Mouse (Mus musculus) stomach, postnatal 0 days (tissue): ENCODE data around the gene Ino80e. TPM values are rescaled to one million over a fixed set of nuclear protein-coding genes. Genes with fewer than 3 reads are reported as not detected.

ENCODE experiments used
- ATAC-seq: fragments of 200-750 bp; cut with Nextera tagmentation; 2 replicates; pipeline ENCODE4 v1.8.0; 2017; ENCODE audit not compliant: low FRiP score, low TSS enrichment
- DNase-seq: peaks from one replicate; pipeline ENCODE4 v3.0.0-alpha.2; 2016; ENCODE audit warnings: low spot score
- H3K27ac ChIP-seq: fragments of 300-500 bp; sonication (generic); replicated peaks from 2 replicates; pipeline ENCODE4 v1.5.1; 2014; ENCODE audit warnings: mild to moderate bottlenecking, control low read depth
- H3K27me3 ChIP-seq: fragments of 300-500 bp; sonication (generic); 2 replicates; pipeline ENCODE4 v1.6.1; 2014; ENCODE audit warnings: low read length; ENCODE audit not compliant: control insufficient read depth, insufficient read depth
- H3K36me3 ChIP-seq: fragments of 300-500 bp; sonication (generic); 2 replicates; pipeline ENCODE4 v1.6.1; 2014; ENCODE audit warnings: low read length, mixed read lengths; ENCODE audit not compliant: control insufficient read depth, insufficient read depth
- H3K4me1 ChIP-seq: fragments of 300-500 bp; sonication (generic); replicated peaks from 2 replicates; pipeline ENCODE4 v1.6.1; 2014; ENCODE audit warnings: antibody characterized with exemption; ENCODE audit not compliant: control insufficient read depth, insufficient read depth
- H3K4me2 ChIP-seq: fragments of 300-500 bp; sonication (generic); replicated peaks from 2 replicates; pipeline ENCODE4 v1.6.1; 2014; ENCODE audit warnings: low read depth, mild to moderate bottlenecking, control low read depth, moderate library complexity
- H3K4me3 ChIP-seq: fragments of 300-500 bp; sonication (generic); 2 replicates; pipeline ENCODE4 v1.5.1; 2014; ENCODE audit warnings: low read depth, low read length, control low read depth
- H3K9ac ChIP-seq: fragments of 300-500 bp; sonication (generic); 2 replicates; pipeline ENCODE4 v1.6.1; 2014; ENCODE audit warnings: mild to moderate bottlenecking, low read length, control low read depth, mixed read lengths
- H3K9me3 ChIP-seq: fragments of 300-500 bp; sonication (generic); 2 replicates; pipeline ENCODE4 v1.6.1; 2016; ENCODE audit warnings: low read length; ENCODE audit not compliant: control insufficient read depth
- CTCF ChIP-seq: IDR thresholded peaks from 2 replicates; pipeline ENCODE4 v1.5.1; 2016; ENCODE audit warnings: antibody characterized with exemption, low read depth, mild to moderate bottlenecking, moderate library complexity
- EP300 ChIP-seq: optimal IDR thresholded peaks from 2 replicates; pipeline ENCODE3; 2016; ENCODE audit warnings: antibody characterized with exemption
- WGBS: fragments of 180-500 bp; shearing (Covaris S2); extraction: QIAGEN DNeasy Blood & Tissue Kit; methylation state at CpG from one replicate; pipeline ENCODE4 v1.1.7; 2014; 5-methylcytosine and 5-hydroxymethylcytosine counted together
- polyA plus RNA-seq: library from polyadenylated mRNA; unstranded; fragments of >200 nt; fragmentation: Nextera tagmentation; extraction: Ambion mirVana; gene quantifications from 2 replicates; pipeline ENCODE4 v1.2.1, GENCODE M21; 2015

Gene Ino80e
- polyA plus RNA-seq, 1 experiment from 2014 or later = 31.0 TPM

GRCm38 (mm10) chr7:126843276-126843675 is 18.9 kb downstream of the Ino80e start:
- whole genome bisulfite sequencing = 76% methylated on average over 9 of the region's 9 CpGs
- no peak overlapping the region for H3K27ac ChIP-seq

GRCm38 (mm10) chr7:126833294-126833693 is 28.9 kb downstream of the Ino80e start:
- Histone ChIP-seq H3K9ac (no peak overlapping the region), H3K4me1 (no peaks in the 10 kb centered on the region), H3K27ac (no peak overlapping the region), H3K4me3 (no peak overlapping the region), H3K36me3 (no peaks in the 10 kb centered on the region), H3K4me2 (no peak overlapping the region), H3K27me3 (no peaks in the 10 kb centered on the region), H3K9me3 (no peaks in the 10 kb centered on the region)
- DNase-seq = no peak
- 94% methylated on average over 1 of the region's 1 CpGs for WGBS
- ATAC-seq = no peak
- TF ChIP-seq EP300 (no peak), CTCF (no peak)

More at GRCm38 (mm10) chr7:126843276-126843675, 18.9 kb downstream of the Ino80e start:
- H3K36me3 ChIP-seq = no peaks in the 10 kb centered on the region
- TF ChIP-seq CTCF = no peak
- no peak for TF ChIP-seq EP300
- ATAC-seq (no peak), DNase-seq (no peak)
- H3K4me1 ChIP-seq = no peaks in the 10 kb centered on the region
- H3K27me3 ChIP-seq = peaks cover under 1% of the 10 kb centered on the region; the same call in 1 of the 2 replicates
- H3K4me2 ChIP-seq = no peak overlapping the region
- no peak overlapping the region for H3K4me3 ChIP-seq
- no peaks in the 10 kb centered on the region for H3K9me3 ChIP-seq
- no peak overlapping the region for H3K9ac ChIP-seq

GRCm38 (mm10) chr7:126832036-126832598 is 30.1 kb downstream of the Ino80e start:
- DNase-seq (peak; percentile 82), ATAC-seq (peak; percentile 72)
- Histone ChIP-seq H3K4me2 (peak overlapping the region; percentile 35), H3K4me1 (no peaks in the 10 kb centered on the region), H3K27ac (no peak overlapping the region), H3K36me3 (no peaks in the 10 kb centered on the region), H3K27me3 (no peaks in the 10 kb centered on the region), H3K9me3 (no peaks in the 10 kb centered on the region), H3K9ac (no peak overlapping the region), H3K4me3 (no peak overlapping the region)
- WGBS = 1% methylated on average over 21 of the region's 21 CpGs
- no peak for TF ChIP-seq EP300
- peak; percentile 88 for TF ChIP-seq CTCF

GRCm38 (mm10) chr7:126831539-126831938 is 30.6 kb downstream of the Ino80e start, which contains the start of gene 4930451I11Rik:
TSS of gene 4930451I11Rik (minus strand) at chr7:126831639.
- TF ChIP-seq CTCF (no peak), EP300 (no peak)
- no peaks in the 10 kb centered on the region for H3K27me3 ChIP-seq
- H3K4me3 ChIP-seq = no peak within 1 kb of the TSS
- H3K36me3 ChIP-seq = no peaks in the 10 kb centered on the region
- H3K9me3 ChIP-seq = no peaks in the 10 kb centered on the region
- 47% methylated on average over 5 of the region's 5 CpGs for WGBS
- ATAC-seq (no peak), DNase-seq (no peak)
- no peak within 1 kb of the TSS for H3K9ac ChIP-seq
- no peaks in the 10 kb centered on the region for H3K4me1 ChIP-seq
- H3K4me2 ChIP-seq = peak within 1 kb of the TSS; percentile 35
- no peak within 1 kb of the TSS for H3K27ac ChIP-seq

- Histone ChIP-seq H3K9ac (no peak overlapping the region), H3K4me3 (no peak overlapping the region), H3K9me3 (no peaks in the 10 kb centered on the region), H3K36me3 (no peaks in the 10 kb centered on the region), H3K27ac (no peak overlapping the region), H3K4me1 (no peaks in the 10 kb centered on the region), H3K27me3 (peaks cover 2% of the 10 kb centered on the region; the same call in 1 of the 2 replicates), H3K4me2 (no peak overlapping the region)
- DNase-seq = no peak
- WGBS = 63% methylated on average over 5 of the region's 5 CpGs
- ATAC-seq = no peak
- TF ChIP-seq CTCF (no peak), EP300 (no peak)
Measured at GRCm38 (mm10) chr7:126825952-126826351, 36.2 kb downstream of the Ino80e start.

- DNase-seq = peak; percentile 48
Measured at GRCm38 (mm10) chr7:126825403-126825802, 36.8 kb downstream of the Ino80e start.

More at GRCm38 (mm10) chr7:126825403-126825802, 36.8 kb downstream of the Ino80e start:
- Histone ChIP-seq H3K9me3 (no peaks in the 10 kb centered on the region), H3K4me1 (no peaks in the 10 kb centered on the region), H3K27ac (no peak overlapping the region), H3K27me3 (peaks cover 2% of the 10 kb centered on the region; the same call in 1 of the 2 replicates), H3K36me3 (no peaks in the 10 kb centered on the region), H3K4me2 (no peak overlapping the region), H3K9ac (no peak overlapping the region), H3K4me3 (no peak overlapping the region)
- 18% methylated on average over 8 of the region's 8 CpGs for WGBS
- TF ChIP-seq CTCF = no peak
- TF ChIP-seq EP300 = no peak
- ATAC-seq = no peak
